Mouse (Mus musculus) testis, adult 2 months (tissue): Measurements from ENCODE around the gene Hoxd12.

Experiments used
- CTCF ChIP-seq: fragments of 200-500 bp; IDR thresholded peaks from 2 replicates; pipeline ENCODE4 v1.5.1; 2012; ENCODE audit warnings: low read depth, mild to moderate bottlenecking, inconsistent platforms, low read length, moderate library complexity; ENCODE audit not compliant: control insufficient read depth, insufficient read depth, insufficient replicate concordance
- POLR2A ChIP-seq: fragments of 200-500 bp; IDR thresholded peaks from 2 replicates; pipeline ENCODE4 v1.6.1; 2012; ENCODE audit warnings: low read depth, mild to moderate bottlenecking, inconsistent platforms, low read length, moderate library complexity; ENCODE audit not compliant: control insufficient read depth

GRCm38 (mm10) chr2:74659507-74660005 is 15.3 kb upstream of the Hoxd12 start, which contains the start of gene Evx2:
- no peak for TF ChIP-seq POLR2A
- no peak for TF ChIP-seq CTCF
